Mouse (Mus musculus) heart, embryonic 10.5 days (tissue): ENCODE measurements around the gene Prl7b1. TPM values are rescaled to one million over a fixed set of nuclear protein-coding genes. Genes with fewer than 3 reads are reported as not detected.

ENCODE experiments used
- DNase-seq: peaks from one replicate; pipeline ENCODE4 v3.0.0-alpha.2; 2017; ENCODE audit warnings: low spot score
- H3K27ac ChIP-seq: fragments of 300-500 bp; sonication (generic); 2 replicates; pipeline ENCODE4 v1.5.1; 2016; ENCODE audit warnings: mild to moderate bottlenecking
- H3K27me3 ChIP-seq: fragments of 300-500 bp; sonication (generic); 2 replicates; pipeline ENCODE4 v1.6.1; 2016; ENCODE audit warnings: mild to moderate bottlenecking; ENCODE audit not compliant: poor library complexity, insufficient read depth, severe bottlenecking
- H3K36me3 ChIP-seq: fragments of 300-500 bp; sonication (generic); 2 replicates; pipeline ENCODE4 v1.6.1; 2016; ENCODE audit warnings: mild to moderate bottlenecking, moderate library complexity
- H3K4me1 ChIP-seq: fragments of 300-500 bp; sonication (generic); 2 replicates; pipeline ENCODE4 v1.6.1; 2016; ENCODE audit warnings: mild to moderate bottlenecking
- H3K4me3 ChIP-seq: fragments of 300-500 bp; sonication (generic); 2 replicates; pipeline ENCODE4 v1.5.1; 2016; ENCODE audit warnings: mild to moderate bottlenecking, moderate library complexity
- H3K9me3 ChIP-seq: fragments of 300-500 bp; sonication (generic); 2 replicates; pipeline ENCODE4 v1.6.1; 2016; ENCODE audit warnings: mild to moderate bottlenecking, moderate library complexity
- WGBS: fragments of 180-500 bp; shearing (Covaris S2); methylation state at CpG from one replicate; pipeline ENCODE4 v1.1.7; 2016; 5-methylcytosine and 5-hydroxymethylcytosine counted together
- polyA plus RNA-seq: library from polyadenylated mRNA; unstranded; fragments of >200 nt; fragmentation: Nextera tagmentation; extraction: Ambion mirVana; gene quantifications from 2 replicates; pipeline ENCODE4 v1.2.1, GENCODE M21; 2016

Gene Prl7b1
- not detected in 2 replicates for polyA plus RNA-seq

GRCm38 (mm10) chr13:27610482-27610881 is at the start of gene Prl7b1:
Prl7b1 (minus strand) TSS chr13:27610582.
- 57% methylated on average over 4 of the region's 4 CpGs for WGBS
- DNase-seq = no peak

DNA sequence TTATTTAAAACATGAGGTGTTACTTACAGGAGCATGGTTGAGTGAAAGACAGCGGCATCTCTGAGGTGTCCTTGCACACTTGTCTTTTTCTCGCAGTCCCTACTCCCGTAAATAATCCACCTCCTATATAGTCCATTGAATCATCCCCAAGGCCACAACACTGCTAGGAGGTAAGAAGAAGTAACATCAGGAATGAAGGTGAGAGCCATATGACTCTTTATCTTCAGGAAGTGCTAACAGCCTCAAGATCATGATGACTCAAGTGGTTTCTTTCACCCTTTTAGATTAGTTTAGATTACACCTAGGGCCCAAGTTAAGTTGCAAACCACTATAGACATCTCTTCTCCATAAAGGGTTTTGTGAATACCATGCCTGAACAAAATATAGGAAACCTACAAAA is 32.0 kb upstream of the Prl7b1 start, which contains the start of gene Prl7a1:
TSS of gene Prl7a1 (minus strand) at position 101 of the 400 bp plus-strand sequence.
- WGBS = 90% methylated on average over 3 of the region's 3 CpGs
- H3K9me3 ChIP-seq = no peaks in the 10 kb centered on the region
- no peak within 1 kb of the TSS for H3K4me3 ChIP-seq
- H3K27me3 ChIP-seq = no peaks in the 10 kb centered on the region
- no peaks in the 10 kb centered on the region for H3K4me1 ChIP-seq
- no peak within 1 kb of the TSS for H3K27ac ChIP-seq
- no peak for DNase-seq
- H3K36me3 ChIP-seq = no peaks in the 10 kb centered on the region

More at GRCm38 (mm10) chr13:27610482-27610881, at the start of gene Prl7b1:
- Histone ChIP-seq H3K4me3 (no peak within 1 kb of the TSS), H3K9me3 (no peaks in the 10 kb centered on the region), H3K36me3 (no peaks in the 10 kb centered on the region), H3K27ac (no peak within 1 kb of the TSS), H3K4me1 (no peaks in the 10 kb centered on the region), H3K27me3 (no peaks in the 10 kb centered on the region)

DNA sequence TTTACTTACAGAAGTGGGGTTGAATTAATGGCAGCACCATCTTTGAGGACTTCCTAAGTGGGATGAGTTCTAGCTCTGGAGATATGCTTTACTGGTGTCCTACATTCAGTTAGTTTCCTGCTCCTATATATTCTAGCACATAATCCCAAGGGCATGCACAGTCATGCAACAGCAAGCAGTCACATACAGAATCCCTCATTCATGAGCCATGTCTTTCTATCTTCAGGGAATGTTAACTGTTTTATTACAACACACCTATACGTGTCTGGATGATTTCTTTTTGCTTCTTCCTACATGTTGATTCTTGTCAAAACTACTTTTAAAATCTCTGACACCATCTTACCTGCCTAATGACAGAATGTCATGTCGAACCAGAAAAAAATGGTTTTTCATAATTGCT is 28.3 kb downstream of the Prl7b1 start, which contains the start of gene Prl8a1:
TSS of gene Prl8a1 (minus strand) at position 101 of the 400 bp plus-strand sequence.
- Histone ChIP-seq H3K4me3 (no peak within 1 kb of the TSS), H3K27me3 (no peaks in the 10 kb centered on the region), H3K9me3 (no peaks in the 10 kb centered on the region), H3K4me1 (no peaks in the 10 kb centered on the region), H3K36me3 (no peaks in the 10 kb centered on the region), H3K27ac (no peak within 1 kb of the TSS)
- WGBS = 72% methylated on average over 2 of the region's 2 CpGs
- no peak for DNase-seq

DNA sequence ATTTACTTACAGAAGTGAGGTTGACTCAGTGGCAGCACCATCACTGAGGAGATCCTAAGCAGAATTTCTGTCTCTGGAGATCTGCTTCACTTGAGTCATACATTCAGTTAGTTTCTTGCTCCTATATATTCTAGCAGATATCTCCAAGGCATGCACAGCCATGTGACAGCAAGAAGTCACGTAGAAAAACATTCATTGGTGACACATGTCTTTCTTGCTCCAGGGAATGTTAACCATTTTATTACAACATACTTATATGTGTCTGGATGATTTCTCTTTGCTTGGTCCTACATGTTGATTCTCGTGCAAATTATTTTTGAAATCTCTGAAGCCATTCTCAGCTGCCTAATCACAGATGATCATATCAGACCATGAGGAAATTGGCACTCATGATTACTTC is 45.9 kb downstream of the Prl7b1 start, which contains the start of gene Prl8a9:
TSS of gene Prl8a9 (minus strand) at position 101 of the 400 bp plus-strand sequence.
- Histone ChIP-seq H3K27ac (no peak within 1 kb of the TSS), H3K9me3 (no peaks in the 10 kb centered on the region), H3K36me3 (no peaks in the 10 kb centered on the region), H3K27me3 (no peaks in the 10 kb centered on the region), H3K4me3 (no peak within 1 kb of the TSS), H3K4me1 (no peaks in the 10 kb centered on the region)
- no peak for DNase-seq
- 74% methylated on average over 2 of the region's 2 CpGs for WGBS

- no peaks in the 10 kb centered on the region for H3K27me3 ChIP-seq
- H3K9me3 ChIP-seq = no peaks in the 10 kb centered on the region
- H3K36me3 ChIP-seq = no peaks in the 10 kb centered on the region
- no peak overlapping the region for H3K4me3 ChIP-seq
- no peaks in the 10 kb centered on the region for H3K4me1 ChIP-seq
- H3K27ac ChIP-seq = no peak overlapping the region
- DNase-seq = no peak
Observed at GRCm38 (mm10) chr13:27553336-27553735, 57.0 kb downstream of the Prl7b1 start.

Other genes with a start within 250 kb of the Prl7b1 start
- gene Prl2b1, start 219.7 kb downstream of the Prl7b1 start, polyA plus RNA-seq = not detected in 2 replicates
- gene Prl8a6, start 171.9 kb downstream of the Prl7b1 start, polyA plus RNA-seq = not detected in 2 replicates
- not detected in 2 replicates for gene Prl8a8, start 97.4 kb downstream of the Prl7b1 start, polyA plus RNA-seq
- not detected in 2 replicates for gene Prl8a9, start 46.0 kb downstream of the Prl7b1 start, polyA plus RNA-seq
- not detected in 2 replicates for gene Prl8a1, start 28.4 kb downstream of the Prl7b1 start, polyA plus RNA-seq
- gene Prl7a1, start 31.9 kb upstream of the Prl7b1 start, polyA plus RNA-seq = not detected in 2 replicates
- not detected in 2 replicates for gene Prl7a2, start 57.5 kb upstream of the Prl7b1 start, polyA plus RNA-seq
- not detected in 2 replicates for gene Prl7d1, start 106.2 kb upstream of the Prl7b1 start, polyA plus RNA-seq
- not detected in 2 replicates for gene Prl7c1, start 170.2 kb upstream of the Prl7b1 start, polyA plus RNA-seq
- 0.15 TPM in 1 of 2 replicates, not detected in the other for gene Prl2a1, start 191.1 kb upstream of the Prl7b1 start, polyA plus RNA-seq
- not detected in 2 replicates for gene Prl2c1, start 238.8 kb upstream of the Prl7b1 start, polyA plus RNA-seq